Mouse (Mus musculus) CH12.LX (cell line): Measurements from ENCODE around the gene Ctnnbip1.

ENCODE experiments used
- CTCF ChIP-seq, 2 experiments: IDR thresholded peaks in 1 of 2; conservative IDR thresholded peaks in 1 of 2; 2 replicates each; pipeline ENCODE4 v1.5.1; 2011 to 2012; ENCODE audit warnings: low read depth in 2 of 2, low read length in 2 of 2, improper control_type of control experiment in 1 of 2, inconsistent platforms in 1 of 2, mild to moderate bottlenecking in 1 of 2, moderate library complexity in 1 of 2
- NRF1 ChIP-seq: IDR thresholded peaks from 2 replicates; pipeline ENCODE4 v1.6.1; 2014; ENCODE audit warnings: low read depth, mild to moderate bottlenecking, inconsistent platforms, low read length, improper control_type of control experiment, moderate library complexity
- POLR2A ChIP-seq: IDR thresholded peaks from 2 replicates; pipeline ENCODE4 v1.6.1; 2011; ENCODE audit warnings: low read depth, mild to moderate bottlenecking, improper control_type of control experiment, low read length
- TBP ChIP-seq: conservative IDR thresholded peaks from 2 replicates; pipeline ENCODE4 v1.6.1; 2011; ENCODE audit warnings: low read depth, low read length, improper control_type of control experiment
- ZC3H11A ChIP-seq: IDR thresholded peaks from 2 replicates; pipeline ENCODE4 v1.6.1; 2012; ENCODE audit warnings: low read depth, mild to moderate bottlenecking, inconsistent platforms, low read length, improper control_type of control experiment
- ZKSCAN1 ChIP-seq: IDR thresholded peaks from 2 replicates; pipeline ENCODE4 v1.6.1; 2012; ENCODE audit warnings: low read depth, inconsistent platforms, low read length, improper control_type of control experiment, borderline replicate concordance

DNA sequence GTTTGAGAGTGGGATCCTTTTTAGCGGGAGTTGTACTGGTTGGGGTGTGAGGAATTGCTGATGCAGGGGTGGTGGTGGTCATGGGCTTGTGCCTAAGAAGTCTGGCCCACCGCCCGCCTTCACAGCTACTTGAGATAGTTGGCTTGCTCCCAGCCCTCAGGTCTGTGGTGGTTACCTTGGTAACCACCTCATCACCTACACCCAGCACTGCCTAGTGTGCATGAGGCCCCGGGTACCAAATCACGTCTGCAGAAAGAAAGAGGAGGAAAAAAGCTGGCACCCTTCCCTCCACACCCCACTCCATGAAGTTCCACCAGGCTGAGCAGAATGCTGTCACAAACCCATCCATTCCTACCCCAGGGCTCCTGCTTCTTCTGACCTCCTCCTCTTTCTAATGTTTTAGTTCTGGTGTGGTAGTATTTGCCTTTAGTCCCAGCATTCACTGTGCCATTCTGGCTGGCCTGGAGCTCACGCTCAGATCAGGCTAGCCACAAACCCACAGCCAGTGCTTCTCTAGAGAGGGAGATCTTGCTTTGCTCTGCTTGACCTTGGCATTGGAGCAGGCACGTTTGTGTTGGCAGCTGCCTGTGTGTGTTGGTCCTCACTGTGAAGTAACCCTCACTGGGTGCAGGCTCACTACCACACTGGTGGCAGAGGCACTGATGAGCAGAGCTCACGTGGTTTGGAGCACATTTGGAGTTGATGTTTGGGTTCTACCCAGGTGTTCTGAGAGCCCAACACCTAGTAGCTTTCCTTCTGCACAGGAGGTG is 91.4 kb downstream of the Ctnnbip1 start:
- TF ChIP-seq TBP (no peak), POLR2A (no peak), ZKSCAN1 (no peak), CTCF (conservative IDR thresholded peaks at IDR 0.05 in 1 of 2, IDR thresholded peaks at IDR 0.05 in 1 of 2; ENCODE audit: low read depth in 2 of 2, low read length in 2 of 2) (no peak), ZC3H11A (no peak), NRF1 (no peak)
